Mouse (Mus musculus) layer of hippocampus, postnatal 10 days (tissue): ENCODE data around the gene Capn1. TPM values are rescaled to one million over a fixed set of nuclear protein-coding genes. Genes with fewer than 3 reads are reported as not detected.
"Not testable (repeated sequence)": the region's sequence is repeated elsewhere in the genome, so short reads cannot be mapped to it uniquely, and the experiment has no call there.

ENCODE experiments used
- DNase-seq, 2 experiments: peaks; one replicate each; pipeline ENCODE4 v3.0.0; 2021; ENCODE audit warnings: low spot score in 2 of 2
- long read RNA-seq: library from polyadenylated mRNA; stranded (forward); transcript quantifications from one replicate; pipeline ENCODE4 v2.0.0, GENCODE M21; 2023
- total RNA-seq, 2 experiments: library from RNA; stranded (reverse); gene quantifications; 2 replicates each; pipeline ENCODE4 v1.2.3; 2021

Capn1 gene
- 10 to 100 TPM; 17.7 to 19.1 TPM for total RNA-seq
- long read RNA-seq, partial matches to known transcripts: 1 of 12 reads
- long read RNA-seq, other reads (novel, unspliced or antisense): 11 of 12 reads

- peak; percentile 63 to 73 for DNase-seq
Measured at GRCm38 (mm10) chr19:6015511-6016315, at the start of gene Capn1. Capn1 (minus strand) TSS chr19:6015897.

- DNase-seq: no peak
Measured at GRCm38 (mm10) chr19:6063081-6063480, 47.4 kb upstream of the Capn1 start.

GRCm38 (mm10) chr19:6062418-6062817 is 46.7 kb upstream of the Capn1 start:
- no peak for DNase-seq

- peak; percentile 59 to 62 for DNase-seq
Measured at GRCm38 (mm10) chr19:6061641-6062302, 46.1 kb upstream of the Capn1 start.

- peak; percentile 89 to 94 for DNase-seq
Measured at GRCm38 (mm10) chr19:6061021-6061533, 45.4 kb upstream of the Capn1 start, which contains the start of gene Znhit2. Znhit2 (plus strand) TSS chr19:6061192.

GRCm38 (mm10) chr19:6058966-6059365 is 43.3 kb upstream of the Capn1 start:
- DNase-seq: no peak

GRCm38 (mm10) chr19:6058513-6058912 is 42.8 kb upstream of the Capn1 start:
- DNase-seq: no peak

GRCm38 (mm10) chr19:6057313-6058096 is 41.8 kb upstream of the Capn1 start, which contains the start of the genes Mrpl49 and Fau:
Mrpl49 (minus strand) TSS chr19:6057785.
Fau (plus strand) TSS chr19:6057844.
- peak; percentile 97 to 99 for DNase-seq

GRCm38 (mm10) chr19:6056696-6057095 is 41.0 kb upstream of the Capn1 start:
- no peak for DNase-seq

- DNase-seq: no peak
Measured at GRCm38 (mm10) chr19:6054296-6054695, 38.6 kb upstream of the Capn1 start.

- DNase-seq: no peak
Measured at GRCm38 (mm10) chr19:6052516-6052915, 36.8 kb upstream of the Capn1 start.

- no peak for DNase-seq
Measured at GRCm38 (mm10) chr19:6048681-6049410, 33.1 kb upstream of the Capn1 start.

- no peak for DNase-seq
Measured at GRCm38 (mm10) chr19:6047899-6048166, 32.1 kb upstream of the Capn1 start.

- DNase-seq: no peak
Measured at GRCm38 (mm10) chr19:6047154-6047898, 31.6 kb upstream of the Capn1 start.

GRCm38 (mm10) chr19:6046294-6047153 is 30.8 kb upstream of the Capn1 start, which contains the start of gene Syvn1:
Syvn1 (plus strand) TSS chr19:6046576.
- peak; percentile 85 to 91 for DNase-seq

GRCm38 (mm10) chr19:6045366-6046293 is 29.9 kb upstream of the Capn1 start:
- no peak for DNase-seq

- DNase-seq: not testable (repeated sequence)
Measured at GRCm38 (mm10) chr19:6044102-6044501, 28.4 kb upstream of the Capn1 start.

- no peak for DNase-seq
Measured at GRCm38 (mm10) chr19:6042293-6042692, 26.6 kb upstream of the Capn1 start.
